Mouse (Mus musculus): Measurements from ENCODE around the gene Acly. TPM values are rescaled to one million over a fixed set of nuclear protein-coding genes. Genes with fewer than 3 reads are reported as not detected.

Gene Acly
- polyA plus RNA-seq, 1 experiment, result 24.7 TPM

- H3K27ac ChIP-seq (ENCODE audit: control insufficient read depth, insufficient read depth, low read depth, low read length), result no peak overlapping the region
- H3K4me3 ChIP-seq (ENCODE audit: control insufficient read depth, low read depth, low read length), result no peak overlapping the region
- no peaks in the 10 kb centered on the region; the same call in 1 of the 2 replicates for H3K36me3 ChIP-seq (ENCODE audit: control insufficient read depth, insufficient read depth, low read length)
- H3K4me1 ChIP-seq (ENCODE audit: control insufficient read depth, insufficient read depth, low read length), result no peaks in the 10 kb centered on the region
- H3K27me3 ChIP-seq (ENCODE audit: control insufficient read depth, insufficient read depth, low read length), result no peaks in the 10 kb centered on the region
- no peak for TF ChIP-seq CTCF (IDR thresholded peaks at IDR 0.05; ENCODE audit: control insufficient read depth, insufficient read depth, insufficient replicate concordance, low read depth, low read length)
- no peak for TF ChIP-seq POLR2A (IDR thresholded peaks at IDR 0.05; ENCODE audit: control insufficient read depth, low read depth, low read length)
Observed at GRCm38 (mm10) chr11:100510556-100510955, 17.2 kb downstream of the Acly start.

DNA sequence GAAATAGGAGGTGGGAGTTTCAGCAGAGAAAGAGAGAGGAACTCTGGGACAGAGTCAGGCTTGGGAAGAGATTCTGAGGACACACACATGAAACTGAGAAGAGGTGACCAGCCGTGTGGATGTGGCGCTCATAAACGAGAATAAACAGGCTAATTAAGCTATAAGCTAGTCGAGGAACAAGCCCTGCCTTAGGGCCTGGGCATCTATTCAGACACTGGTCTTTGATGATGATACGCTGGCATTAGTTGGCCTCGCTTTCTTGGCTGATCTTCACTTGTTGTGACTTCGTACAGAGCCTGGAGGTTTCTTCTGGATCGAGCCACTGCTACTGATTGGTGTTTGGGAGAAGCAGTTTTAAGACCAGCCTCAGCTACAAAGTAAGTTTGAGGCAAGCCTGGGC is 21.8 kb downstream of the Acly start:
- no peak overlapping the region for H3K4me3 ChIP-seq (ENCODE audit: control insufficient read depth, low read depth, low read length)
- H3K36me3 ChIP-seq (ENCODE audit: control insufficient read depth, insufficient read depth, low read length), result no peaks in the 10 kb centered on the region; the same call in 1 of the 2 replicates
- no peak overlapping the region for H3K27ac ChIP-seq (ENCODE audit: control insufficient read depth, insufficient read depth, low read depth, low read length)
- TF ChIP-seq CTCF (IDR thresholded peaks at IDR 0.05; ENCODE audit: control insufficient read depth, insufficient read depth, insufficient replicate concordance, low read depth, low read length) (no peak), POLR2A (IDR thresholded peaks at IDR 0.05; ENCODE audit: control insufficient read depth, low read depth, low read length) (no peak)
- H3K27me3 ChIP-seq (ENCODE audit: control insufficient read depth, insufficient read depth, low read length), result no peaks in the 10 kb centered on the region
- H3K4me1 ChIP-seq (ENCODE audit: control insufficient read depth, insufficient read depth, low read length), result no peaks in the 10 kb centered on the region

DNA sequence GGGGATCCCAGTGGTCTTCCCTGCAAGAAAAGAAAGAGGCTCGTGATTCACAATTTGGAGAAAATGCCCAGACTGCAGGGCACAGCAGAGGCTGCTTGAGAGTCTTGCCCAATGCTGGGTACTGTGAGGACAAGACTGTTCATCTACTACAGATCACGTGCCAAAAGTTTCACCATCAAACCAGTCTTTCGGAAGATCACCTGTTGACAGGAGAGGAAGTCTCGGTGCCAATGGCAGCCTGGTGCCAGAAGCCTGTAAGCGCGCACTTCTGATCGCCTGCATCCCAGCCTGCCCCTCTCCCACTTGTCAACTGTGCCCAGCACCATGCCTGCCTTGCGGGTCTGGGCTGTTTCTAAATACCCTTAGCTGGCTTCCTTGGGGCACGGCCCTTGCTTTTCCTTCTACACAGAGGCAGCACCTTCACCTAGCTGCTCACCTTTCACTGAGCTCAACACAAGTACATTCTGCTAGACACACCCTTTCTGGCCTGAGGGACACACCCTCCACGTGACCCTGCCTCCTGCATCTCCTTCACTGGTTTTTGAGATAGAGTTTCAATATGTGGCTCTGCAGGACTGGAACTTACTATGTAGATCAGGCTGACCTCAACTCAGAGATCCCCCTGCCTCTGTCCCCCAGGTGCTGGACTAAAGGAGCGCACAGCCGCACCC is 22.7 kb downstream of the Acly start:
- no peak overlapping the region for H3K27ac ChIP-seq (ENCODE audit: control insufficient read depth, insufficient read depth, low read depth, low read length)
- no peaks in the 10 kb centered on the region; the same call in 1 of the 2 replicates for H3K36me3 ChIP-seq (ENCODE audit: control insufficient read depth, insufficient read depth, low read length)
- H3K4me3 ChIP-seq (ENCODE audit: control insufficient read depth, low read depth, low read length), result no peak overlapping the region
- no peak for TF ChIP-seq POLR2A (IDR thresholded peaks at IDR 0.05; ENCODE audit: control insufficient read depth, low read depth, low read length)
- TF ChIP-seq CTCF (IDR thresholded peaks at IDR 0.05; ENCODE audit: control insufficient read depth, insufficient read depth, insufficient replicate concordance, low read depth, low read length), result no peak
- H3K27me3 ChIP-seq (ENCODE audit: control insufficient read depth, insufficient read depth, low read length), result no peaks in the 10 kb centered on the region
- no peaks in the 10 kb centered on the region for H3K4me1 ChIP-seq (ENCODE audit: control insufficient read depth, insufficient read depth, low read length)

GRCm38 (mm10) chr11:100501321-100501720 is 26.5 kb downstream of the Acly start:
- TF ChIP-seq POLR2A (IDR thresholded peaks at IDR 0.05; ENCODE audit: control insufficient read depth, low read depth, low read length) (no peak), CTCF (IDR thresholded peaks at IDR 0.05; ENCODE audit: control insufficient read depth, insufficient read depth, insufficient replicate concordance, low read depth, low read length) (no peak)
- Histone ChIP-seq H3K4me1 (ENCODE audit: control insufficient read depth, insufficient read depth, low read length) (no peaks in the 10 kb centered on the region), H3K27me3 (ENCODE audit: control insufficient read depth, insufficient read depth, low read length) (no peaks in the 10 kb centered on the region), H3K4me3 (ENCODE audit: control insufficient read depth, low read depth, low read length) (no peak overlapping the region), H3K27ac (ENCODE audit: control insufficient read depth, insufficient read depth, low read depth, low read length) (no peak overlapping the region), H3K36me3 (ENCODE audit: control insufficient read depth, insufficient read depth, low read length) (no peaks in the 10 kb centered on the region; the same call in 1 of the 2 replicates)

DNA sequence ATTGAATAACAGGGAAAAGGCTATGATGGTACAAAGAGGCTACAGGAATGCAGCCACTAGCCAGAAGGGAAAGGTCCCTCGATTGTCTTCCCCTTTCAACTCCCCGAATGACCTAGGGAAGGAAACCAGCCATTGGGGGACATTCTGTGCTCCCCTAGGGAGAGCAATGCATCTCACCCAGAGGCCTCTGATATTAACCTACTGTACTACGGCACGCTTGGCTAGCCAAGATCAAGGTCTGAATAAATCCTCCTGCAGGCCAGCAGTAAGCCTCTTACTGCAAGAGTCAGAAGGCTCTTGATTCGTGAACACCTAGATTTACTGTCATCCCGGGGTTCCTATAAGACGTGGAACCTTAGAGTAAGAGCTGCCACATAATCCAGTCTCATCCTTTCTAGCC is 27.1 kb downstream of the Acly start:
- no peaks in the 10 kb centered on the region for H3K27me3 ChIP-seq (ENCODE audit: control insufficient read depth, insufficient read depth, low read length)
- no peaks in the 10 kb centered on the region for H3K4me1 ChIP-seq (ENCODE audit: control insufficient read depth, insufficient read depth, low read length)
- TF ChIP-seq CTCF (IDR thresholded peaks at IDR 0.05; ENCODE audit: control insufficient read depth, insufficient read depth, insufficient replicate concordance, low read depth, low read length) (no peak), POLR2A (IDR thresholded peaks at IDR 0.05; ENCODE audit: control insufficient read depth, low read depth, low read length) (no peak)
- H3K36me3 ChIP-seq (ENCODE audit: control insufficient read depth, insufficient read depth, low read length), result no peaks in the 10 kb centered on the region; the same call in 1 of the 2 replicates
- H3K4me3 ChIP-seq (ENCODE audit: control insufficient read depth, low read depth, low read length), result no peak overlapping the region
- no peak overlapping the region for H3K27ac ChIP-seq (ENCODE audit: control insufficient read depth, insufficient read depth, low read depth, low read length)

- H3K4me1 ChIP-seq (ENCODE audit: control insufficient read depth, insufficient read depth, low read length), result no peaks in the 10 kb centered on the region
- H3K27ac ChIP-seq (ENCODE audit: control insufficient read depth, insufficient read depth, low read depth, low read length), result no peak overlapping the region
- H3K36me3 ChIP-seq (ENCODE audit: control insufficient read depth, insufficient read depth, low read length), result no peaks in the 10 kb centered on the region; the same call in none of the 2 replicates
- H3K27me3 ChIP-seq (ENCODE audit: control insufficient read depth, insufficient read depth, low read length), result no peaks in the 10 kb centered on the region
- no peak for TF ChIP-seq POLR2A (IDR thresholded peaks at IDR 0.05; ENCODE audit: control insufficient read depth, low read depth, low read length)
- TF ChIP-seq CTCF (IDR thresholded peaks at IDR 0.05; ENCODE audit: control insufficient read depth, insufficient read depth, insufficient replicate concordance, low read depth, low read length), result no peak
- no peak overlapping the region for H3K4me3 ChIP-seq (ENCODE audit: control insufficient read depth, low read depth, low read length)
Observed at GRCm38 (mm10) chr11:100500241-100500640, 27.6 kb downstream of the Acly start.

DNA sequence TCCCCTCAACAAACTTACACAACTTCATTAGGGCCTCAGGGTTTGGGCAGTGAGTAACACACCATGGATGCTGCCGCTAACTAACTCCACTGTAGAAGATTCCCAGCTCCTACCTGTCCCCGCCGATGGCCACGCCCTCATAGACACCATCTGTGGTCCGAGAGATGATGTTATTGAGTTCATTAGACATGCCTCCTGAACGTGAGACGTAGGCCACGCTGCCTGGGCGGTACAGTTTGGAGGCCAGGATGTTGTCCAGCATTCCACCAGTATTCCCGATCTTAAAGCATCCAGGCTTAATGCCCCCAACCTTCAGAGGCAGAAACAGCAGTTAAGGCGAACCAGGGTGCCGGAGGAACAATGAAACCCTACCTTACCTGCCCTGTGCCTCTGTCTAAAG is 34.0 kb downstream of the Acly start:
- TF ChIP-seq CTCF (IDR thresholded peaks at IDR 0.05; ENCODE audit: control insufficient read depth, insufficient read depth, insufficient replicate concordance, low read depth, low read length), result no peak
- TF ChIP-seq POLR2A (IDR thresholded peaks at IDR 0.05; ENCODE audit: control insufficient read depth, low read depth, low read length), result no peak
- no peak overlapping the region for H3K4me3 ChIP-seq (ENCODE audit: control insufficient read depth, low read depth, low read length)
- no peak overlapping the region for H3K27ac ChIP-seq (ENCODE audit: control insufficient read depth, insufficient read depth, low read depth, low read length)
- H3K27me3 ChIP-seq (ENCODE audit: control insufficient read depth, insufficient read depth, low read length), result no peaks in the 10 kb centered on the region
- H3K36me3 ChIP-seq (ENCODE audit: control insufficient read depth, insufficient read depth, low read length), result no peaks in the 10 kb centered on the region; the same call in none of the 2 replicates
- no peaks in the 10 kb centered on the region for H3K4me1 ChIP-seq (ENCODE audit: control insufficient read depth, insufficient read depth, low read length)

All from testis, adult 2 months (tissue).